Mouse (Mus musculus): ENCODE results near the gene Acacb. TPM values are rescaled to one million over a fixed set of nuclear protein-coding genes. Genes with fewer than 3 reads are reported as not detected.

Acacb gene
- polyA plus RNA-seq, 1 experiment = 0.84 TPM

DNA sequence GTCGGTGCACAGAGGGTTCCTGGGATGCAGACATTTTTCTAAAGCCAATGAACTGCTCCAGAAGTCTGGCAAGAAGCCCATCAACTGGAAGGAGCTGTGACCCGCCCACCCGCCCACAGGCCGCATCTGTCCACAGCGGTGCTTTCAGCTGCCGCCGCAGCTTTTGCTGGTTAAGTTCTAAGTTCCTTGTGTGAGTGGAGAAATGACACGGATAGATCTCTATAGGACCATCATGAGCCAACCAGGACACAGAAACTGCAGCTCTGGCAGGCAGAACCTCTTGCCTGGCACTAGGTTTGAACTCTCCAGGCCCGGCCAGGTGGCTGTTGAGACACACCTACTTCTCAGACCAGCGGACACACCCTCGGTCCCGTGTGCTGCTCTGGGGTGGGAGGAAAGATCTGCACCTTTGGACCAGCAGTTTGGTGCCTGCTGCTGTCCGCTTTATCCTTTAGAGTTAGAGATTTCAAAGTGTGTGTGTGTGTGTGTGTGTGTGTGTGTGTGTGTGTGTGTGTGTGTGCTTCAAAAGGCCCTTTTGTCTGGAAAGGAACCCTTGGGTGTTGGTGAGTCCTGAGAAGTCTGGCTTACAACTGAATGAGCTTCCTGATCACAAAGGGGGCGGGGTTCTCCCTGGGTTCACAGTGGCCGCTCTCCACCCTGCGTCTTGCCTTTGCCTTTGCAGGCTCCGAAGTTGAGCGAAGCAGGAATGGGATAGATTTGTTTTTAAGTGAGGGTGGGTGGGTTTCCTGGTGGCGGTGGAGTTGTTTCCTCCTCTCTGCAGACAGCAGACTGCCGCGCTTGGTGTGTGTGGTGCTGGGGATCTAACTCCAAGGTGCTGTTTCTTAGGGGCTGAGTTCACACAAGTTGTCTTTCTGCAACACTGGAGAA is 7.8 kb upstream of the Acacb start:
- no peak overlapping the region for H3ac ChIP-seq (ENCODE audit: control insufficient read depth, insufficient read length)
- TF ChIP-seq MYOG (IDR thresholded peaks at IDR 0.05; ENCODE audit: control insufficient read depth in 1 of 3, insufficient read depth in 1 of 3, insufficient read length in 2 of 3, low read depth in 2 of 3) = no peak
- no peak for TF ChIP-seq REST (IDR thresholded peaks at IDR 0.05; ENCODE audit: insufficient read depth, insufficient read length)
- H3K79me2 ChIP-seq (ENCODE audit: control insufficient read depth, insufficient read depth) = no peaks in the 10 kb centered on the region
- no peak overlapping the region for H3K4me2 ChIP-seq (ENCODE audit: low read depth)
- H3K27me3 ChIP-seq (ENCODE audit: control insufficient read depth, insufficient read depth, insufficient read length) = peaks cover 5% of the 10 kb centered on the region
- no peak overlapping the region for H3K4me3 ChIP-seq
- no peaks in the 10 kb centered on the region for H3K36me3 ChIP-seq (ENCODE audit: control insufficient read depth, insufficient read depth)

DNA sequence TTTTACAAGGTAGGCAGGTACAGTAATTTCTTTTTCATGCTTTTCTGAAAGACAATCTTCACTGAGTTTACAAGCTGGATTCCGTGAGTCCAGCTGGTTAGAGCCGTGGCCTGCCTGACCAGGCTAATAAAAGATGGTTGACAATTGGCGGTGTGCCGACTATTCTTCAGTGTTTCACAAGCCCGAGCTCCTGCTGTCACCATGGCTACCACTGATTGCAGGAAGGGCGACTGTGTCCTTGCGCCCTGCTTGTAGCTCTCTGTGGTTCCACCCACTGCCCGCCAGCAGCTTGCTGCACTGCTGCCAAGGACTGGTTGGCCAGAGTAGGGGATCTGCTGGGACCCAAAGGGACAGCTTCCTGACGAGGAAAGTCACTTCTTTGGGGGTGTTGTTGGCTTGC is 7.2 kb upstream of the Acacb start:
- TF ChIP-seq POLR2AphosphoS2 (IDR thresholded peaks at IDR 0.05; ENCODE audit: insufficient read length, low read depth) (no peak), TCF12 (IDR thresholded peaks at IDR 0.05; ENCODE audit: insufficient read depth, poor library complexity, severe bottlenecking) (no peak), REST (IDR thresholded peaks at IDR 0.05; ENCODE audit: insufficient read depth, insufficient read length) (no peak), MYOD1 (IDR thresholded peaks at IDR 0.05; ENCODE audit: control insufficient read depth in 1 of 3, insufficient read length in 2 of 3, low read depth in 2 of 3) (no peak), USF1 (IDR thresholded peaks at IDR 0.05; ENCODE audit: low read depth) (no peak), TCF3 (IDR thresholded peaks at IDR 0.05; ENCODE audit: insufficient read length, low read depth) (no peak), MAX (IDR thresholded peaks at IDR 0.05; ENCODE audit: low read depth) (no peak)
- Histone ChIP-seq H3ac (ENCODE audit: control insufficient read depth, insufficient read length) (no peak overlapping the region), H3K36me3 (ENCODE audit: control insufficient read depth, insufficient read depth) (no peaks in the 10 kb centered on the region), H3K27me3 (ENCODE audit: control insufficient read depth, insufficient read depth, insufficient read length) (peaks cover 5% of the 10 kb centered on the region), H3K4me2 (ENCODE audit: low read depth) (no peak overlapping the region), H3K79me2 (ENCODE audit: control insufficient read depth, insufficient read depth) (no peaks in the 10 kb centered on the region), H3K4me3 (no peak overlapping the region)

DNA sequence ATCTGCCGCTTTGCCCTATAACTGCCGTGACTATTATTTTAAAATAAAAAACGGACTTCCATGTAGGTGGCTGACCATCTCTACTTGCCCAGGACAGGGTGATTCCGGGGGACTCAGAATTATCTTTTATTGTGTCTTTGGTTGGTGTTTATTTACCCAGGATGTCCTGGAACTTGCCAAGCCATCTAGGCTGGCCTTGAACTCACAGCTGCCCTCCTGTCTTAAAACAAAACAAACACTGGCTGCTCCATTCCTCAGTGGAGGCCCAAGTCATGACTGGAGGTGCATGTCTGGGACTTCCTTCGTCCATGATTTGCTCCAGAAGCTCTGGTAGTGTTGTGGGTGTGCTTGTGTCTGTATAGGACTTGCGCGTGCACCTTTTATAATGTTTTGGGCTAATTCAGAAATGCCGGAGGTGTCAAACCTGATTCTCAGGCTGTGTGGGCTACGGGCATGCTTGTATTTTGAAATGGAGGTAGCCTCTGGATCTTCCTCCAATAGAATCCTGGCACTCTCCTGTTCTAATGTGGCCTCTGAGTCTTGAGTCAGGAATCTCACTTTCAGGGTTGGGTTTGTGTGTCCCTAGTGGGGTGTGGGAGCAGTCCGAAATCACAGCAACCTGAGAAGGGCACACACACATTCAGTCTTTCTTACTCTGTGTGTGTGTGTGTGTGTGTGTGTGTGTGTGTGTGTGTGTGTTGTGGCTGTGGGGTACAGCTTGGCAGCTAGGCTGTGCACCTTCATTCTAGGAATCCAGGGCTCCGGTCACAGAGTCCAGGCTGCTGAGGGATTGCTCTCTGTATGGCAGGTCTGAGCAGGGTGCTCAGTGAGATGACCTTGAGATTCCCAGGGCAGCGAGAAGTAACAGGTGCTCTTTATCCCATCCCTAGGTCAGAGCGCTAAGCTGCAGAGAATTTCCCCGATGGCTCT is 973 bp downstream of the Acacb start:
- no peak for TF ChIP-seq POLR2A (IDR thresholded peaks at IDR 0.05; ENCODE audit: insufficient read length, low read depth)
- TF ChIP-seq MAX (IDR thresholded peaks at IDR 0.05; ENCODE audit: low read depth) = no peak
- no peak for TF ChIP-seq SRF (IDR thresholded peaks at IDR 0.05; ENCODE audit: control insufficient read depth, insufficient read length, low read depth)
- no peak for TF ChIP-seq MYOG (IDR thresholded peaks at IDR 0.05; ENCODE audit: control insufficient read depth in 1 of 3, insufficient read depth in 1 of 3, insufficient read length in 2 of 3, low read depth in 2 of 3)
- no peak for TF ChIP-seq TCF12 (IDR thresholded peaks at IDR 0.05; ENCODE audit: insufficient read depth, poor library complexity, severe bottlenecking)
- TF ChIP-seq E2F4 (IDR thresholded peaks at IDR 0.05; ENCODE audit: insufficient read depth) = no peak
- no peak for TF ChIP-seq MYOD1 (IDR thresholded peaks at IDR 0.05; ENCODE audit: control insufficient read depth in 1 of 3, insufficient read length in 2 of 3, low read depth in 2 of 3)
- TF ChIP-seq CEBPB (IDR thresholded peaks at IDR 0.05; ENCODE audit: insufficient read depth, poor library complexity, severe bottlenecking) = no peak
- no peak for TF ChIP-seq USF1 (IDR thresholded peaks at IDR 0.05; ENCODE audit: low read depth)
- TF ChIP-seq POLR2AphosphoS2 (IDR thresholded peaks at IDR 0.05; ENCODE audit: insufficient read length, low read depth) = no peak
- no peak for TF ChIP-seq REST (IDR thresholded peaks at IDR 0.05; ENCODE audit: insufficient read depth, insufficient read length)
- no peak for TF ChIP-seq TCF3 (IDR thresholded peaks at IDR 0.05; ENCODE audit: insufficient read length, low read depth)
- Histone ChIP-seq H3K4me2 (ENCODE audit: low read depth) (no peak overlapping the region), H3K36me3 (ENCODE audit: control insufficient read depth, insufficient read depth) (no peaks in the 10 kb centered on the region), H3K27me3 (ENCODE audit: control insufficient read depth, insufficient read depth, insufficient read length) (peaks cover 17% of the 10 kb centered on the region), H3K4me3 (no peak overlapping the region), H3ac (ENCODE audit: control insufficient read depth, insufficient read length) (no peak overlapping the region), H3K79me2 (ENCODE audit: control insufficient read depth, insufficient read depth) (no peaks in the 10 kb centered on the region)

DNA sequence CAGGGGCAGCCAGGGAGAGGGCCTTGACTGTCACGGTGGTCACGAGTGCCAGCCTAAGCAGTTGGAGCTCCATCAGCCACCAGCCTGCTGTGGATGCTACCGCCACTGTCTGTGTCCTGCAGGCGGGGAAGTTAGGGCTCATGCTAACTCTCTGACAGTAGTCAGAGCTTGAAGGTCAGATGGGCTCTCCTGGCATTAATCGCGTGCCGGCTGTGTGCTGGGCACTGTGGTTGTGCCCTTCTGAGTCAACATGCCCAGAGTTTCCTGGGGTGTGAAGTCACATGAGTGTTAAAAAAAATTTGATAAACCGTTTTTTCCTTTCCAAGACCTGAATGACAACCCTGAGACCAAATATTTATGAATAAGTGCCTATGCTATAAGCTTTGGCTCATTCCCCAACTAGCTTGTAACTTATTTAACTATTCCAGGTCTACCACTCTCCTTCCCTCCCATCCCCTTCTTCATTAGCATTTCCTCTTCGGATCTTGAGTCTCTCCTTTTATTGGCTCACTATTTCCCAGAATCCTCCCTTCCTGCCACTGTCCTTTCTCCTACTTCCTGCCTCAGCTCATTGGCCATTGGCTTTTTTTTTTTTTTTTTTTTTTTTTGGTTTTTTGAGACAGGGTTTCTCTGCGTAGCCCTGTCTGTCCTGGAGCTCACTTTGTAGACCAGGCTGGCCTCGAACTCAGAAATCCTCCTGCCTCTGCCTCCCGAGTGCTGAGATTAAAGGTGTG is 6.2 kb downstream of the Acacb start:
- Histone ChIP-seq H3K79me2 (ENCODE audit: control insufficient read depth, insufficient read depth) (no peaks in the 10 kb centered on the region), H3K27me3 (ENCODE audit: control insufficient read depth, insufficient read depth, insufficient read length) (peaks cover 10% of the 10 kb centered on the region), H3K36me3 (ENCODE audit: control insufficient read depth, insufficient read depth) (no peaks in the 10 kb centered on the region), H3ac (ENCODE audit: control insufficient read depth, insufficient read length) (no peak overlapping the region), H3K4me2 (ENCODE audit: low read depth) (no peak overlapping the region), H3K4me3 (no peak overlapping the region)
- TF ChIP-seq POLR2AphosphoS2 (IDR thresholded peaks at IDR 0.05; ENCODE audit: insufficient read length, low read depth) (no peak), USF1 (IDR thresholded peaks at IDR 0.05; ENCODE audit: low read depth) (no peak), E2F4 (IDR thresholded peaks at IDR 0.05; ENCODE audit: insufficient read depth) (no peak), TCF12 (IDR thresholded peaks at IDR 0.05; ENCODE audit: insufficient read depth, poor library complexity, severe bottlenecking) (no peak), REST (IDR thresholded peaks at IDR 0.05; ENCODE audit: insufficient read depth, insufficient read length) (no peak), MAX (IDR thresholded peaks at IDR 0.05; ENCODE audit: low read depth) (no peak), SRF (IDR thresholded peaks at IDR 0.05; ENCODE audit: control insufficient read depth, insufficient read length, low read depth) (no peak), TCF3 (IDR thresholded peaks at IDR 0.05; ENCODE audit: insufficient read length, low read depth) (no peak), POLR2A (IDR thresholded peaks at IDR 0.05; ENCODE audit: insufficient read length, low read depth) (no peak), MYOG (IDR thresholded peaks at IDR 0.05; ENCODE audit: control insufficient read depth in 1 of 3, insufficient read depth in 1 of 3, insufficient read length in 2 of 3, low read depth in 2 of 3) (no peak), MYOD1 (IDR thresholded peaks at IDR 0.05; ENCODE audit: control insufficient read depth in 1 of 3, insufficient read length in 2 of 3, low read depth in 2 of 3) (no peak), CEBPB (IDR thresholded peaks at IDR 0.05; ENCODE audit: insufficient read depth, poor library complexity, severe bottlenecking) (no peak)
